Mouse (Mus musculus) hindbrain, embryonic 11.5 days (tissue): ENCODE results near the gene Slc35a2. TPM values are rescaled to one million over a fixed set of nuclear protein-coding genes. Genes with fewer than 3 reads are reported as not detected.
"Not testable (repeated sequence)": the region's sequence is repeated elsewhere in the genome, so short reads cannot be mapped to it uniquely, and the experiment has no call there.

ENCODE experiments used
- ATAC-seq: fragments of 200-750 bp; cut with Nextera tagmentation; 2 replicates; pipeline ENCODE4 v1.8.0; 2017; ENCODE audit warnings: mild to moderate bottlenecking, moderate TSS enrichment, moderate library complexity; ENCODE audit not compliant: low FRiP score
- DNase-seq: peaks from one replicate; pipeline ENCODE4 v3.0.0-alpha.2; 2015; ENCODE audit warnings: low spot score
- H3K27ac ChIP-seq: fragments of 300-500 bp; sonication (generic); 2 replicates; pipeline ENCODE4 v1.5.1; 2014; ENCODE audit warnings: mild to moderate bottlenecking, low read depth, low read length
- H3K27me3 ChIP-seq: fragments of 300-500 bp; sonication (generic); 2 replicates; pipeline ENCODE4 v1.6.1; 2014; ENCODE audit warnings: mild to moderate bottlenecking, low read length, moderate library complexity, mixed read lengths; ENCODE audit not compliant: control insufficient read depth, insufficient read depth
- H3K36me3 ChIP-seq: fragments of 300-500 bp; sonication (generic); 2 replicates; pipeline ENCODE4 v1.6.1; 2014; ENCODE audit warnings: mild to moderate bottlenecking, low read length, moderate library complexity, mixed read lengths; ENCODE audit not compliant: control insufficient read depth, insufficient read depth
- H3K4me1 ChIP-seq: fragments of 300-500 bp; sonication (generic); replicated peaks from 2 replicates; pipeline ENCODE4 v1.6.1; 2014; ENCODE audit warnings: low read length, mixed read lengths; ENCODE audit not compliant: control insufficient read depth, insufficient read depth
- H3K4me2 ChIP-seq: fragments of 300-500 bp; sonication (generic); replicated peaks from 2 replicates; pipeline ENCODE4 v1.6.1; 2014; ENCODE audit warnings: mild to moderate bottlenecking, low read depth, low read length
- H3K4me3 ChIP-seq: fragments of 300-500 bp; sonication (generic); 2 replicates; pipeline ENCODE4 v1.5.1; 2014; ENCODE audit warnings: low read depth, low read length
- H3K9ac ChIP-seq: fragments of 300-500 bp; sonication (generic); 2 replicates; pipeline ENCODE4 v1.6.1; 2014; ENCODE audit warnings: low read depth, low read length
- H3K9me3 ChIP-seq: fragments of 300-500 bp; sonication (generic); 2 replicates; pipeline ENCODE4 v1.6.1; 2016; ENCODE audit warnings: low read length; ENCODE audit not compliant: control insufficient read depth
- WGBS: fragments of 180-500 bp; shearing (Covaris S2); extraction: QIAGEN DNeasy Blood & Tissue Kit; methylation state at CpG from one replicate; pipeline ENCODE4 v1.1.7; 2014; 5-methylcytosine and 5-hydroxymethylcytosine counted together
- polyA plus RNA-seq: library from polyadenylated mRNA; unstranded; fragments of >200 nt; fragmentation: Nextera tagmentation; extraction: Ambion mirVana; gene quantifications from 2 replicates; pipeline ENCODE4 v1.2.1, GENCODE M21; 2014

The Slc35a2 gene
- polyA plus RNA-seq, 1 experiment from 2014 or later = 11.5 TPM

GRCm38 (mm10) chrX:7879819-7880218, 4.0 kb upstream of the Slc35a2 start:
- peak; percentile 77 for DNase-seq
- Histone ChIP-seq H3K27ac (no peak overlapping the region), H3K27me3 (no peaks in the 10 kb centered on the region), H3K4me1 (peaks cover 2% of the 10 kb centered on the region; the same call in 1 of the 2 replicates), H3K36me3 (no peaks in the 10 kb centered on the region), H3K4me3 (no peak overlapping the region), H3K9ac (no peak overlapping the region), H3K9me3 (no peaks in the 10 kb centered on the region), H3K4me2 (peak overlapping the region; percentile 11; the same call in 1 of the 2 replicates)
- WGBS = 7% methylated on average over 11 of the region's 11 CpGs
- ATAC-seq = peak; percentile 57

- Histone ChIP-seq H3K27me3 (no peaks in the 10 kb centered on the region), H3K4me1 (no peaks in the 10 kb centered on the region), H3K9ac (peak overlapping the region; percentile 49), H3K4me2 (peak overlapping the region; percentile 42), H3K4me3 (peak overlapping the region; percentile 58), H3K9me3 (no peaks in the 10 kb centered on the region), H3K27ac (no peak overlapping the region), H3K36me3 (no peaks in the 10 kb centered on the region)
- 35% methylated on average over 13 of the region's 13 CpGs for WGBS
- DNase-seq (no peak), ATAC-seq (no peak)
These were observed 14.4 kb downstream of the Slc35a2 start for GRCm38 (mm10) chrX:7898211-7898610.

- Histone ChIP-seq H3K4me3 (peak within 1 kb of the TSS; percentile 58), H3K4me1 (no peaks in the 10 kb centered on the region), H3K27me3 (no peaks in the 10 kb centered on the region), H3K9me3 (no peaks in the 10 kb centered on the region), H3K4me2 (peak within 1 kb of the TSS; percentile 42), H3K9ac (peak within 1 kb of the TSS; percentile 62), H3K36me3 (no peaks in the 10 kb centered on the region), H3K27ac (peak within 1 kb of the TSS; percentile 59)
- ATAC-seq (peak; percentile 99), DNase-seq (peak; percentile 87)
- 14% methylated on average over 52 of the region's 62 CpGs for WGBS
These were observed 15.3 kb downstream of the Slc35a2 start, which contains the start of the genes Pqbp1 and Timm17b for GRCm38 (mm10) chrX:7898880-7899874. Pqbp1 (minus strand) TSS chrX:7899269. Timm17b (plus strand) TSS chrX:7899357.

- DNase-seq (no peak), ATAC-seq (no peak)
- no peak overlapping the region for H3K9ac ChIP-seq
- no peak overlapping the region for H3K4me3 ChIP-seq
- H3K9me3 ChIP-seq = no peaks in the 10 kb centered on the region
- no peaks in the 10 kb centered on the region for H3K4me1 ChIP-seq
- no peak overlapping the region for H3K4me2 ChIP-seq
- WGBS = 93% methylated on average over 5 of the region's 5 CpGs
- H3K27me3 ChIP-seq = no peaks in the 10 kb centered on the region
- H3K36me3 ChIP-seq = no peaks in the 10 kb centered on the region
- no peak overlapping the region for H3K27ac ChIP-seq
These were observed 20.6 kb downstream of the Slc35a2 start for GRCm38 (mm10) chrX:7904441-7904840.

- no peak within 1 kb of the TSS for H3K4me2 ChIP-seq
- H3K27ac ChIP-seq = no peak within 1 kb of the TSS
- DNase-seq = no peak
- no peaks in the 10 kb centered on the region for H3K4me1 ChIP-seq
- no peaks in the 10 kb centered on the region for H3K27me3 ChIP-seq
- no peak for ATAC-seq
- no peak within 1 kb of the TSS for H3K9ac ChIP-seq
- H3K4me3 ChIP-seq = no peak within 1 kb of the TSS
- H3K9me3 ChIP-seq = no peaks in the 10 kb centered on the region
- WGBS = 89% methylated on average over 5 of the region's 5 CpGs
- no peaks in the 10 kb centered on the region for H3K36me3 ChIP-seq
These were observed 23.9 kb downstream of the Slc35a2 start, which contains the start of gene Gm10491 for GRCm38 (mm10) chrX:7907735-7908134. Gm10491 (minus strand) TSS chrX:7907835.

- H3K9ac ChIP-seq, H3K27ac ChIP-seq, ATAC-seq, DNase-seq, H3K27me3 ChIP-seq, H3K4me1 ChIP-seq, H3K4me3 ChIP-seq, H3K4me2 ChIP-seq, H3K9me3 ChIP-seq, H3K36me3 ChIP-seq: not testable (repeated sequence)
- 96% methylated on average over 4 of the region's 4 CpGs for WGBS
These were observed 25.4 kb downstream of the Slc35a2 start, which contains the start of gene Gm10490 for GRCm38 (mm10) chrX:7909242-7909641. Gm10490 (plus strand) TSS chrX:7909542.

GRCm38 (mm10) chrX:7910473-7910872, 26.6 kb downstream of the Slc35a2 start:
- DNase-seq = no peak
- no peak overlapping the region for H3K27ac ChIP-seq
- no peak overlapping the region for H3K9ac ChIP-seq
- no peak for ATAC-seq
- H3K4me3 ChIP-seq = no peak overlapping the region
- H3K4me2 ChIP-seq = no peak overlapping the region
- no peaks in the 10 kb centered on the region for H3K9me3 ChIP-seq
- H3K27me3 ChIP-seq = no peaks in the 10 kb centered on the region
- WGBS = 50% methylated on average over 6 of the region's 6 CpGs
- H3K36me3 ChIP-seq = no peaks in the 10 kb centered on the region
- H3K4me1 ChIP-seq = no peaks in the 10 kb centered on the region

GRCm38 (mm10) chrX:7915669-7916068, 31.8 kb downstream of the Slc35a2 start:
- H3K4me2 ChIP-seq, H3K27ac ChIP-seq, ATAC-seq, H3K9ac ChIP-seq, H3K27me3 ChIP-seq, H3K4me3 ChIP-seq, H3K4me1 ChIP-seq, H3K36me3 ChIP-seq, DNase-seq, H3K9me3 ChIP-seq: not testable (repeated sequence)
- 19% methylated on average over 3 of the region's 3 CpGs for WGBS
